Mouse (Mus musculus): ENCODE data around the gene Dtx2.

GRCm38 (mm10) chr5:136027612-136028311, 33.2 kb downstream of the Dtx2 start:
- TF ChIP-seq MYOD1 (IDR thresholded peaks at IDR 0.05; ENCODE audit: control insufficient read depth, insufficient read length, low read depth), result no peak
- TF ChIP-seq CTCF (IDR thresholded peaks at IDR 0.05; ENCODE audit: control insufficient read depth, insufficient read depth, insufficient read length), result no peak
- no peak for TF ChIP-seq MYOG (IDR thresholded peaks at IDR 0.05; ENCODE audit: control insufficient read depth, extremely low read depth, insufficient read length)
- no peak for TF ChIP-seq MAX (IDR thresholded peaks at IDR 0.05)
- TF ChIP-seq CEBPB (IDR thresholded peaks at IDR 0.05; ENCODE audit: low read depth), result no peak
- TF ChIP-seq FOSL1 (IDR thresholded peaks at IDR 0.05; ENCODE audit: insufficient read depth, low read length, poor library complexity, severe bottlenecking), result no peak
